Mouse (Mus musculus) cerebellum, adult 2 months (tissue): ENCODE measurements around the gene Actb.

Experiments used
- CTCF ChIP-seq: fragments of 200-500 bp; IDR thresholded peaks from 2 replicates; pipeline ENCODE4 v1.5.1; 2011; ENCODE audit warnings: low read depth, mild to moderate bottlenecking, control low read depth, low read length, moderate library complexity, borderline replicate concordance; ENCODE audit not compliant: insufficient read depth
- POLR2A ChIP-seq: fragments of 200-500 bp; IDR thresholded peaks from 2 replicates; pipeline ENCODE4 v1.6.1; 2011; ENCODE audit warnings: low read length, control low read depth, borderline replicate concordance; ENCODE audit not compliant: insufficient read depth

- TF ChIP-seq POLR2A: no peak
- TF ChIP-seq CTCF: no peak
Measured at GRCm38 (mm10) chr5:142927341-142927930, 20.9 kb upstream of the Actb start.
